Mouse (Mus musculus): ENCODE measurements around the gene Wnt9b.
A peak's percentile ranks its signal among the peaks of the same experiment; 100 is the strongest.

Gene Wnt9b

GRCm38 (mm10) chr11:103729282-103729985 is 20.2 kb downstream of the Wnt9b start:
- no peak for DNase-seq

GRCm38 (mm10) chr11:103724331-103724771 is 25.3 kb downstream of the Wnt9b start:
- DNase-seq: peak; percentile 16

- no peak for DNase-seq
These were observed 27.6 kb downstream of the Wnt9b start for GRCm38 (mm10) chr11:103722040-103722481.

GRCm38 (mm10) chr11:103721468-103722039 is 28.1 kb downstream of the Wnt9b start:
- no peak for DNase-seq

- DNase-seq: no peak
These were observed 30.2 kb downstream of the Wnt9b start for GRCm38 (mm10) chr11:103719436-103719835.

GRCm38 (mm10) chr11:103716971-103717370 is 32.6 kb downstream of the Wnt9b start:
- DNase-seq: no peak

- DNase-seq: no peak
These were observed 35.5 kb downstream of the Wnt9b start for GRCm38 (mm10) chr11:103714074-103714473.

- no peak for DNase-seq
These were observed 37.6 kb downstream of the Wnt9b start for GRCm38 (mm10) chr11:103711851-103712587.

GRCm38 (mm10) chr11:103709982-103710381 is 39.6 kb downstream of the Wnt9b start:
- no peak for DNase-seq

- no peak for DNase-seq
These were observed 42.6 kb downstream of the Wnt9b start for GRCm38 (mm10) chr11:103707005-103707404.

GRCm38 (mm10) chr11:103698226-103698625 is 51.4 kb downstream of the Wnt9b start:
- no peak for DNase-seq

GRCm38 (mm10) chr11:103697565-103698176 is 52.0 kb downstream of the Wnt9b start, which contains the start of gene Gosr2:
Gosr2 (minus strand) TSS chr11:103697898.
- peak; percentile 90 for DNase-seq

- no peak for DNase-seq
These were observed 52.6 kb downstream of the Wnt9b start for GRCm38 (mm10) chr11:103696851-103697564.

GRCm38 (mm10) chr11:103693241-103693640 is 56.4 kb downstream of the Wnt9b start:
- DNase-seq: no peak

GRCm38 (mm10) chr11:103691036-103691435 is 58.6 kb downstream of the Wnt9b start:
- DNase-seq: no peak

GRCm38 (mm10) chr11:103688980-103689378 is 60.6 kb downstream of the Wnt9b start:
- DNase-seq: no peak

GRCm38 (mm10) chr11:103688271-103688979 is 61.2 kb downstream of the Wnt9b start:
- DNase-seq: no peak

- DNase-seq: no peak
These were observed 62.9 kb downstream of the Wnt9b start for GRCm38 (mm10) chr11:103686706-103687105.

- peak; percentile 44 for DNase-seq
These were observed 64.3 kb downstream of the Wnt9b start for GRCm38 (mm10) chr11:103685261-103685736.

- DNase-seq: no peak
These were observed 65.8 kb downstream of the Wnt9b start for GRCm38 (mm10) chr11:103683667-103684334.
